ENCODE assay signal across 10 mouse cellular contexts in genomic region chr5:20676193-20676871, GRCm38 (mm10).
DNase-seq lines count a peak whose midpoint lies in the region; ATAC-seq and TF ChIP-seq lines count a peak whose summit lies in the region.
"Had no signal": no experiment of that assay in that cellular context is flagged by ENCODE, and none has a peak within 500 bp of the region (broad histone marks: within the 10 kb centered on the region; RNA-seq: fewer than 3 reads in every experiment).

No protein-coding gene starts in this region.

- H3K27ac ChIP-seq in embryonic facial prominence, embryonic 14.5 days (replicated peaks; ENCODE audit: low read depth, low read length) = peak overlapping the region; percentile 40; the same call in 1 of the 2 replicates
- no peak overlapping the region; the same call in 1 of the 2 replicates for H3K27ac ChIP-seq in limb, embryonic 14.5 days (replicated peaks; ENCODE audit: low read depth, low read length)
- H3K27ac ChIP-seq: embryonic facial prominence, embryonic 12.5 days; limb, embryonic 15.5 days had no signal

- no peaks in the 10 kb centered on the region for H3K36me3 ChIP-seq in embryonic facial prominence, embryonic 14.5 days (ENCODE audit: control insufficient read depth, insufficient read depth, low read length)
- no peaks in the 10 kb centered on the region for H3K36me3 ChIP-seq in limb, embryonic 14.5 days (ENCODE audit: control insufficient read depth, insufficient read depth, low read length)
- H3K36me3 ChIP-seq: embryonic facial prominence, embryonic 12.5 days; limb, embryonic 15.5 days had no signal

- 0 out of 2 replicates have a peak, but pooled peaks cover 4% of the 10 kb centered on the region for H3K4me1 ChIP-seq in embryonic facial prominence, embryonic 14.5 days (ENCODE audit: control insufficient read depth, insufficient read depth, low read length)
- peaks cover 6% of the 10 kb centered on the region; the same call in 1 of the 2 replicates for H3K4me1 ChIP-seq in limb, embryonic 14.5 days (ENCODE audit: control insufficient read depth, insufficient read depth, low read length)
- H3K4me1 ChIP-seq: limb, embryonic 15.5 days had no signal

- 9% methylated on average over 7 of the region's 7 CpGs for WGBS in embryonic facial prominence, embryonic 14.5 days
- whole genome bisulfite sequencing in limb, embryonic 14.5 days = 7% methylated on average over 7 of the region's 7 CpGs

- no peaks in the 10 kb centered on the region for H3K9me3 ChIP-seq in embryonic facial prominence, embryonic 14.5 days (ENCODE audit: control insufficient read depth, low read length)
- H3K9me3 ChIP-seq in limb, embryonic 14.5 days (ENCODE audit: control insufficient read depth, low read length) = no peaks in the 10 kb centered on the region
- H3K9me3 ChIP-seq: embryonic facial prominence, embryonic 12.5 days; limb, embryonic 15.5 days had no signal

- peak; percentile 57 for ATAC-seq in cerebellum, adult (ENCODE audit: insufficient number of reproducible peaks, low FRiP score, low TSS enrichment)
- ATAC-seq in embryonic facial prominence, embryonic 14.5 days (ENCODE audit: low read depth) = peak; percentile 72
- 0 out of 2 replicates have a peak, but pooled peaks have one; percentile 37 for ATAC-seq in limb, embryonic 14.5 days (ENCODE audit: low FRiP score, low read depth)
- ATAC-seq in activated CD4-positive, CD25-positive, alpha-beta regulatory T cell, adult 4 months = no peak
- no peak for ATAC-seq in CD4-positive, CD25-positive, alpha-beta regulatory T cell, adult 4 months

- TF ChIP-seq POLR2A in limb, embryonic 14.5 days (IDR thresholded peaks at IDR 0.05; ENCODE audit: borderline replicate concordance, extremely low read depth, insufficient read depth, insufficient read length) = no peak

- no peaks in the 10 kb centered on the region for H3K27me3 ChIP-seq in embryonic facial prominence, embryonic 14.5 days (replicated peaks; ENCODE audit: control insufficient read depth, insufficient read depth, low read length)
- H3K27me3 ChIP-seq in limb, embryonic 14.5 days (ENCODE audit: control insufficient read depth, insufficient read depth, low read length) = no peaks in the 10 kb centered on the region
- H3K27me3 ChIP-seq: limb, embryonic 15.5 days had no signal

- H3K4me2 ChIP-seq in embryonic facial prominence, embryonic 14.5 days (ENCODE audit: low read depth, low read length) = no peak overlapping the region
- no peak overlapping the region for H3K4me2 ChIP-seq in limb, embryonic 14.5 days (replicated peaks; ENCODE audit: low read depth, low read length, severe bottlenecking)
- H3K4me2 ChIP-seq: embryonic facial prominence, embryonic 12.5 days; limb, embryonic 15.5 days had no signal

- no peak for DNase-seq in cerebellum, postnatal 4 days (ENCODE audit: low spot score in 2 of 2)
- peak; percentile 8 for DNase-seq in 3134 (ENCODE audit: extremely low read depth, insufficient read length, low spot score)
- DNase-seq in embryonic facial prominence, embryonic 14.5 days (ENCODE audit: low spot score) = peak; percentile 62
- no peak for DNase-seq in limb, embryonic 14.5 days (ENCODE audit: low spot score)
- no peak for DNase-seq in urinary bladder, postnatal 14 days (ENCODE audit: low spot score)

- H3K9ac ChIP-seq in embryonic facial prominence, embryonic 14.5 days (ENCODE audit: low read depth, low read length) = no peak overlapping the region
- no peak overlapping the region for H3K9ac ChIP-seq in limb, embryonic 14.5 days (ENCODE audit: low read depth, low read length, severe bottlenecking)
- H3K9ac ChIP-seq: embryonic facial prominence, embryonic 12.5 days; limb, embryonic 15.5 days had no signal

- H3K4me3 ChIP-seq in embryonic facial prominence, embryonic 14.5 days (ENCODE audit: low read depth, low read length) = no peak overlapping the region
- no peak overlapping the region for H3K4me3 ChIP-seq in limb, embryonic 14.5 days (replicated peaks; ENCODE audit: low read length)
- H3K4me3 ChIP-seq: embryonic facial prominence, embryonic 12.5 days; limb, embryonic 15.5 days had no signal

Comparison
In these comparisons a context has a peak if more than half of its experiments do, and no peak if none do; other contexts are left out.
1. ATAC-seq: peak in cerebellum, adult (single experiment), embryonic facial prominence, embryonic 14.5 days (single experiment) and limb, embryonic 14.5 days (single experiment); none in activated CD4-positive, CD25-positive, alpha-beta regulatory T cell, adult 4 months (single experiment) and CD4-positive, CD25-positive, alpha-beta regulatory T cell, adult 4 months (single experiment).
2. DNase-seq: peak in 3134 (single experiment) and embryonic facial prominence, embryonic 14.5 days (single experiment); none in cerebellum, postnatal 4 days (0 of 2), limb, embryonic 14.5 days (single experiment) and urinary bladder, postnatal 14 days (single experiment).